Mouse (Mus musculus) CH12.LX (cell line): ENCODE results near the gene Stk10. TPM values are rescaled to one million over a fixed set of nuclear protein-coding genes. Genes with fewer than 3 reads are reported as not detected.

ENCODE experiments used
- DNase-seq: peaks from one replicate; pipeline ENCODE4 v3.0.0-alpha.2; 2013; ENCODE audit errors: extremely low read depth
- H3K27ac ChIP-seq: 2 replicates; pipeline ENCODE4 v1.5.1; 2012; ENCODE audit warnings: low read depth, mild to moderate bottlenecking, control low read depth, moderate library complexity; ENCODE audit not compliant: insufficient read depth
- H3K27me3 ChIP-seq: replicated peaks from 2 replicates; pipeline ENCODE3; 2012; ENCODE audit warnings: inconsistent platforms
- H3K36me3 ChIP-seq, 2 experiments: replicated peaks in 1 of 2; 2 replicates each; pipeline versions ENCODE3 to v1.6.1; 2012; ENCODE audit warnings: inconsistent platforms in 1 of 2, low read length in 1 of 2, mild to moderate bottlenecking in 1 of 2, mixed read lengths in 1 of 2, moderate library complexity in 1 of 2; ENCODE audit not compliant: control insufficient read depth in 1 of 2, insufficient read depth in 1 of 2
- H3K4me1 ChIP-seq, 2 experiments: 2 replicates each; pipeline ENCODE4 v1.6.1; 2012; ENCODE audit warnings: inconsistent platforms in 1 of 2, moderate library complexity in 1 of 2; ENCODE audit not compliant: insufficient read depth in 2 of 2, control insufficient read depth in 1 of 2
- H3K4me2 ChIP-seq: 2 replicates; pipeline ENCODE4 v1.6.1; 2012; ENCODE audit warnings: low read depth, mild to moderate bottlenecking, control low read depth; ENCODE audit not compliant: poor library complexity, insufficient read depth, severe bottlenecking
- H3K4me3 ChIP-seq, 3 experiments: fragments of 150-350 bp in 1 of 3; sonication (generic) in 1 of 3; replicated peaks in 1 of 3; 2 replicates each; pipeline versions ENCODE3 to v1.5.1; 2011 to 2012; ENCODE audit warnings: low read depth in 2 of 3, low read length in 2 of 3, mild to moderate bottlenecking in 2 of 3, moderate library complexity in 2 of 3, control low read depth in 1 of 3, improper control_type of control experiment in 1 of 3, inconsistent platforms in 1 of 3, mixed read lengths in 1 of 3; ENCODE audit not compliant: poor library complexity in 1 of 3
- H3K79me2 ChIP-seq: replicated peaks from 2 replicates; pipeline ENCODE4 v1.6.1; 2012; ENCODE audit warnings: mild to moderate bottlenecking, moderate library complexity; ENCODE audit not compliant: control insufficient read depth, poor library complexity, insufficient read depth, severe bottlenecking; ENCODE audit errors: extremely low read depth
- H3K9ac ChIP-seq: 2 replicates; pipeline ENCODE4 v1.6.1; 2012; ENCODE audit warnings: low read depth, mild to moderate bottlenecking, control low read depth, moderate library complexity; ENCODE audit not compliant: insufficient read depth
- H3K9me3 ChIP-seq: replicated peaks from 2 replicates; pipeline ENCODE3; 2012; ENCODE audit warnings: low read length, inconsistent platforms, mixed read lengths
- BHLHE40 ChIP-seq: IDR thresholded peaks from 2 replicates; pipeline ENCODE4 v1.6.1; 2011; ENCODE audit warnings: mild to moderate bottlenecking, low read depth, low read length, improper control_type of control experiment
- CHD2 ChIP-seq: IDR thresholded peaks from 2 replicates; pipeline ENCODE4 v1.6.1; 2011; ENCODE audit warnings: low read length, improper control_type of control experiment
- CTCF ChIP-seq, 2 experiments: IDR thresholded peaks in 1 of 2; conservative IDR thresholded peaks in 1 of 2; 2 replicates each; pipeline ENCODE4 v1.5.1; 2011 to 2012; ENCODE audit warnings: low read depth in 2 of 2, low read length in 2 of 2, improper control_type of control experiment in 1 of 2, inconsistent platforms in 1 of 2, mild to moderate bottlenecking in 1 of 2, moderate library complexity in 1 of 2
- E2F4 ChIP-seq: IDR thresholded peaks from 2 replicates; pipeline ENCODE4 v1.6.1; 2011; ENCODE audit warnings: low read depth, low read length, improper control_type of control experiment; ENCODE audit not compliant: insufficient replicate concordance
- EP300 ChIP-seq: IDR thresholded peaks from 2 replicates; pipeline ENCODE4 v1.6.1; 2011; ENCODE audit warnings: low read length, improper control_type of control experiment
- GABPA ChIP-seq: IDR thresholded peaks from 2 replicates; pipeline ENCODE4 v1.6.1; 2012; ENCODE audit warnings: low read depth, low read length, improper control_type of control experiment, inconsistent platforms; ENCODE audit not compliant: insufficient replicate concordance
- HCFC1 ChIP-seq: IDR thresholded peaks from 2 replicates; pipeline ENCODE4 v1.6.1; 2012; ENCODE audit warnings: low read depth, mild to moderate bottlenecking, inconsistent platforms, low read length, improper control_type of control experiment
- KAT2A ChIP-seq: IDR thresholded peaks from 2 replicates; pipeline ENCODE4 v1.6.1; 2012; ENCODE audit warnings: low read length, improper control_type of control experiment, inconsistent platforms; ENCODE audit not compliant: insufficient replicate concordance
- MAFK ChIP-seq: IDR thresholded peaks from 2 replicates; pipeline ENCODE4 v1.6.1; 2011; ENCODE audit warnings: low read length, improper control_type of control experiment; ENCODE audit not compliant: insufficient replicate concordance
- MAX ChIP-seq: IDR thresholded peaks from 2 replicates; pipeline ENCODE4 v1.6.1; 2011; ENCODE audit warnings: low read length, improper control_type of control experiment
- MAZ ChIP-seq: IDR thresholded peaks from 2 replicates; pipeline ENCODE4 v1.6.1; 2012; ENCODE audit warnings: low read depth, mild to moderate bottlenecking, inconsistent platforms, low read length, improper control_type of control experiment, moderate library complexity
- MEF2A ChIP-seq: IDR thresholded peaks from 2 replicates; pipeline ENCODE4 v1.6.1; 2014; ENCODE audit warnings: low read depth, mild to moderate bottlenecking, inconsistent platforms, low read length, improper control_type of control experiment, borderline replicate concordance
- MYC ChIP-seq: IDR thresholded peaks from 2 replicates; pipeline ENCODE4 v1.6.1; 2011; ENCODE audit warnings: low read depth, mild to moderate bottlenecking, improper control_type of control experiment, low read length
- PAX5 ChIP-seq: IDR thresholded peaks from 2 replicates; pipeline ENCODE4 v1.6.1; 2012; ENCODE audit warnings: low read length, inconsistent platforms, mixed read lengths
- POLR2A ChIP-seq: IDR thresholded peaks from 2 replicates; pipeline ENCODE4 v1.6.1; 2011; ENCODE audit warnings: low read depth, mild to moderate bottlenecking, improper control_type of control experiment, low read length
- POLR2AphosphoS2 ChIP-seq: IDR thresholded peaks from 2 replicates; pipeline ENCODE4 v1.6.1; 2011; ENCODE audit warnings: low read depth, low read length, improper control_type of control experiment
- SMC3 ChIP-seq: IDR thresholded peaks from 2 replicates; pipeline ENCODE4 v1.6.1; 2011; ENCODE audit warnings: low read depth, low read length, improper control_type of control experiment
- TCF12 ChIP-seq: IDR thresholded peaks from 2 replicates; pipeline ENCODE4 v1.6.1; 2014; ENCODE audit warnings: low read depth, mild to moderate bottlenecking, inconsistent platforms, low read length, improper control_type of control experiment
- UBTF ChIP-seq: IDR thresholded peaks from 2 replicates; pipeline ENCODE4 v1.6.1; 2012; ENCODE audit warnings: low read depth, mild to moderate bottlenecking, inconsistent platforms, low read length, improper control_type of control experiment, moderate library complexity
- USF2 ChIP-seq: conservative IDR thresholded peaks from 2 replicates; pipeline ENCODE4 v1.6.1; 2011; ENCODE audit warnings: low read depth, low read length, improper control_type of control experiment
- ZC3H11A ChIP-seq: IDR thresholded peaks from 2 replicates; pipeline ENCODE4 v1.6.1; 2012; ENCODE audit warnings: low read depth, mild to moderate bottlenecking, inconsistent platforms, low read length, improper control_type of control experiment
- ZKSCAN1 ChIP-seq: IDR thresholded peaks from 2 replicates; pipeline ENCODE4 v1.6.1; 2012; ENCODE audit warnings: low read depth, inconsistent platforms, low read length, improper control_type of control experiment, borderline replicate concordance
- ZMIZ1 ChIP-seq: IDR thresholded peaks from 2 replicates; pipeline ENCODE4 v1.6.1; 2012; ENCODE audit warnings: low read depth, mild to moderate bottlenecking, inconsistent platforms, low read length, improper control_type of control experiment
- ZNF384 ChIP-seq: IDR thresholded peaks from 2 replicates; pipeline ENCODE4 v1.6.1; 2012; ENCODE audit warnings: low read depth, low read length, improper control_type of control experiment, inconsistent platforms
- dilution Hi-C: fragments of 300-500 bp; cut with MboI; formaldehyde crosslinking; loops from 2 replicates; pipeline ENCODE4 v1.14.3; 2020; ENCODE audit warnings: low sequenced_read_pairs; ENCODE audit not compliant: extremely low pct_unique_long_range_greater_than_20kb, extremely low pct_ligation_motif_present
- in situ Hi-C: fragments of 300-500 bp; cut with MboI; formaldehyde crosslinking; loops from 3 replicates; pipeline ENCODE4 v1.14.3; 2019; ENCODE audit warnings: low sequenced_read_pairs, low pct_ligation_motif_present, low pct_unique_long_range_greater_than_20kb, mixed read lengths
- polyA plus RNA-seq: library from polyadenylated mRNA; unstranded; fragments of >175 nt; gene quantifications from 2 replicates; pipeline ENCODE4 v1.2.1, GENCODE M21; 2012; ENCODE audit warnings: low read depth; ENCODE audit not compliant: insufficient read length
- total RNA-seq, 2 experiments: library from RNA; depleted of rRNA; stranded (reverse); fragments of 300-350 nt in 1 of 2; fragments of >200 nt in 1 of 2; gene quantifications; 2 replicates each; pipeline ENCODE4 v1.2.3; 2012 to 2014

Gene Stk10
- total and polyA plus RNA-seq, 3 experiments, result 20.0 to 40.3 (median 23.2) TPM

GRCm38 (mm10) chr11:32582813-32583212, 49.7 kb downstream of the Stk10 start:
- Histone ChIP-seq H3K4me1 (peaks cover 7 to 65% of the 10 kb centered on the region in 2 experiments), H3K9me3 (no peaks in the 10 kb centered on the region), H3K36me3 (peaks cover 6 to 71% of the 10 kb centered on the region in 2 experiments), H3K4me2 (no peak overlapping the region), H3K79me2 (no peaks in the 10 kb centered on the region), H3K27me3 (no peaks in the 10 kb centered on the region), H3K4me3 (no peak overlapping the region), H3K27ac (no peak overlapping the region), H3K9ac (no peak overlapping the region)
- no peak for DNase-seq
- dilution Hi-C loops, result no loop called here
- no peak for TF ChIP-seq CHD2
- TF ChIP-seq PAX5, result no peak
- no peak for TF ChIP-seq UBTF
- no peak for TF ChIP-seq MAX
- no peak for TF ChIP-seq POLR2AphosphoS2
- TF ChIP-seq MYC, result no peak
- no peak for TF ChIP-seq SMC3
- no peak for TF ChIP-seq GABPA
- TF ChIP-seq ZMIZ1, result no peak
- TF ChIP-seq ZNF384, result no peak
- in situ Hi-C loops, result no loop called here

- H3K36me3 ChIP-seq, result peaks cover 18 to 80% of the 10 kb centered on the region in 2 experiments
- no peak overlapping the region for H3K4me2 ChIP-seq
- TF ChIP-seq BHLHE40, result no peak
- no peak for TF ChIP-seq POLR2A
- no peak for TF ChIP-seq HCFC1
- TF ChIP-seq TCF12, result no peak
- TF ChIP-seq MAFK, result no peak
- TF ChIP-seq MEF2A, result no peak
- TF ChIP-seq E2F4, result no peak
- TF ChIP-seq CTCF (conservative IDR thresholded peaks at IDR 0.05 in 1 of 2, IDR thresholded peaks at IDR 0.05 in 1 of 2; ENCODE audit: low read depth in 2 of 2, low read length in 2 of 2), result no peak
- TF ChIP-seq MAZ, result no peak
- TF ChIP-seq SMC3, result no peak
- no peak for TF ChIP-seq EP300
- TF ChIP-seq KAT2A, result no peak
- TF ChIP-seq ZKSCAN1, result no peak
- no peak for TF ChIP-seq ZC3H11A
- TF ChIP-seq POLR2AphosphoS2, result no peak
- TF ChIP-seq ZNF384, result no peak
- TF ChIP-seq USF2, result no peak
- TF ChIP-seq, all 38 proteins: peak for 0
- H3K27me3 ChIP-seq, result no peaks in the 10 kb centered on the region
- H3K4me3 ChIP-seq, result no peak overlapping the region
- dilution Hi-C loops, result no loop called here
- H3K4me1 ChIP-seq, result peaks cover 11 to 63% of the 10 kb centered on the region in 2 experiments
- H3K27ac ChIP-seq, result no peak overlapping the region
- in situ Hi-C loops, result no loop called here
- no peak overlapping the region for H3K9ac ChIP-seq
- DNase-seq, result no peak
- H3K9me3 ChIP-seq, result no peaks in the 10 kb centered on the region
- no peaks in the 10 kb centered on the region for H3K79me2 ChIP-seq
Observed at GRCm38 (mm10) chr11:32585996-32586395, 52.9 kb downstream of the Stk10 start.
